Mouse (Mus musculus): ENCODE data around the gene Vmn2r81. TPM values are rescaled to one million over a fixed set of nuclear protein-coding genes. Genes with fewer than 3 reads are reported as not detected.
"Not testable (repeated sequence)": the region's sequence is repeated elsewhere in the genome, so short reads cannot be mapped to it uniquely, and the experiment has no call there.

The Vmn2r81 gene
- polyA plus RNA-seq (2016; fragmentation: Nextera tagmentation; extraction: Ambion mirVana): not detected in 2 replicates

DNA sequence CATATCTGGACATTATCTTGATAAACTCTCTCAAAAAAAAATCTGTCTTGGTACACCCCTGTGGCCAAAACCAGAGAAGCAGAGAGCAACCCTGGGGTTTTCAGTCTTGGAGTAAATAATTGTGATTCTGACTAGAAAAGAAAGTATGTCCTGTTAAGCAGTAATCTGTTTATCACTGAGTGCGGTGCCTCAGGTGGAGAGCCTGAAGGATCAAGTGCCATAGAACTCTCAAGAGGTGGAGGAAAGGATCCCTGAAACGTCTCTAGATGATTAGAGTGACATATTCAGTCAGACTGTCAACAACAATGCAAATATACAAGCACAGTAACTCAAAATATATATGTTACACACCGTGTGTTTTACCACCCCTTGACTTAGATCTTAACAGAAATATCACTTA is at the start of gene Vmn2r81:
Vmn2r81 (plus strand) TSS at position 301 of the 400 bp plus-strand sequence.
- H3K36me3 ChIP-seq; H3K4me3 ChIP-seq (replicated peaks); H3K4me2 ChIP-seq; H3K9me3 ChIP-seq; ATAC-seq (ENCODE audit: insufficient number of reproducible peaks, insufficient read depth, low FRiP score, low TSS enrichment, low read depth); H3K27me3 ChIP-seq; H3K4me1 ChIP-seq (replicated peaks); H3K27ac ChIP-seq; H3K9ac ChIP-seq (replicated peaks): not testable (repeated sequence)
- WGBS: 75% methylated on average over 3 of the region's 3 CpGs

GRCm38 (mm10) chr10:79199973-79200372 is 47.5 kb upstream of the Vmn2r81 start:
- H3K9ac ChIP-seq (replicated peaks); H3K36me3 ChIP-seq; H3K4me3 ChIP-seq (replicated peaks); H3K9me3 ChIP-seq; H3K27me3 ChIP-seq; ATAC-seq (ENCODE audit: insufficient number of reproducible peaks, insufficient read depth, low FRiP score, low TSS enrichment, low read depth); H3K27ac ChIP-seq; H3K4me2 ChIP-seq; H3K4me1 ChIP-seq (replicated peaks): not testable (repeated sequence)
- 90% methylated on average over 1 of the region's 1 CpGs for WGBS

DNA sequence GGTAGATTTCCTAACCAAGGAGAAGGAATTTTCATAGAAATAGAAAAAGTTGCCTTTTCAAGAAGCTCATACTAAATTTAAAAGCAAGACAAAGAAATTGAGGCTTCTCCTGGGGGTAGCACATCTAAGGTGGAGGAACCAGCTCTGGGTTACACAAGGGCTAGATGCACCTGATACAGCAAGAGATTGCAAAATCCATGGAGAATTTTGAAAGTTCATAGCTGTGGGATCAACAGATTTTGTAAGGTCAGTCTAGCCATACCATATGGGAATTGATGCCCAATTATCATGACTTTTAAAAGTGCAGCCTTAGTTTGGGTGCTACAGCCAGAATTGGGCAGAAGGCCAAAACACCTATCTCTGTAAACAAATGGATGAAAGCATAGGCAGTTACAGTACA is 27.1 kb upstream of the Vmn2r81 start:
- Histone ChIP-seq H3K27ac (no peak overlapping the region), H3K9me3 (no peaks in the 10 kb centered on the region), H3K4me3 (replicated peaks) (no peak overlapping the region), H3K9ac (replicated peaks) (no peak overlapping the region), H3K4me2 (no peak overlapping the region), H3K36me3 (no peaks in the 10 kb centered on the region), H3K27me3 (no peaks in the 10 kb centered on the region), H3K4me1 (replicated peaks) (no peaks in the 10 kb centered on the region)
- ATAC-seq (ENCODE audit: insufficient number of reproducible peaks, insufficient read depth, low FRiP score, low TSS enrichment, low read depth): no peak

DNA sequence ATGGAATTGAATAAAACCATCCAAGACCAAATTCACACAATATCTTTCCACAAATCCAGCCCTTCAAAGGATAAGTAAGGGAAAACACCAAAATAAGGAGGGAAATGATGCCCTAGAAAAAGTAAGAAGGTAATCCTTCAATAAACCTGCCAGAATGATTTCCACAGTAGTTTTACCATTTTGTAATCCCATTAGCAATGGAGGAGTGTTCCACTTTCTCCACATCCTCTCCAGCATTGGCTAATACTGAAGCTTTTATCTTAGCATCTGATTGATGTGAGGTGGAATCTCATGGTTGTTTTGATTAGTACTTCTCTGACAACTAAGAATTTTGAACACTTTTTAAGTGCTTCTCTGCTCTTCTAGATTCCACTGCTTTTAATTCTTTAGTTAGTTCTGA is 25.9 kb upstream of the Vmn2r81 start:
- Histone ChIP-seq H3K4me2 (no peak overlapping the region), H3K9me3 (no peaks in the 10 kb centered on the region), H3K27me3 (no peaks in the 10 kb centered on the region), H3K4me3 (replicated peaks) (no peak overlapping the region), H3K27ac (no peak overlapping the region), H3K4me1 (replicated peaks) (no peaks in the 10 kb centered on the region), H3K36me3 (no peaks in the 10 kb centered on the region), H3K9ac (replicated peaks) (no peak overlapping the region)
- ATAC-seq (ENCODE audit: insufficient number of reproducible peaks, insufficient read depth, low FRiP score, low TSS enrichment, low read depth): no peak

DNA sequence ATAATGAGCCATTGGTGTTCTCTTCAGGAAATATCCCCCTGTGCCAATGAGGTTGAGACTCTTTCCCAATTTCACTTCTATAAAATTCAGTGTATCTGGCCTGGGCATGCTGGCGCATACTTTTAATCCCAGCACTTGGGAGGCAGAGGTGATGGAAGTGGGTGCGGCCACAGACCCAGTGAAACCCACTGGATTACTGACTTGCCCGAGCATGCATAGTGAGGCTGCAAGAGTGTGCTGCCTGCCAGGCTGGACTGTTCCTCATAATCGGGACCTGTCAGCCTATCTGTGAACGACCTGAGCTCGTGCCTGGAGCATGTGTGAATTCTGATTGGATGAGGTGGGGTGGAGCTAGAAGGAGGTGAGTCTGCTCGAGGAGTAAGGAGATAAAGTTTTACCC is 25.3 kb upstream of the Vmn2r81 start:
- Histone ChIP-seq H3K4me2 (no peak overlapping the region), H3K36me3 (no peaks in the 10 kb centered on the region), H3K27ac (no peak overlapping the region), H3K4me1 (replicated peaks) (no peaks in the 10 kb centered on the region), H3K9me3 (no peaks in the 10 kb centered on the region), H3K27me3 (no peaks in the 10 kb centered on the region), H3K9ac (replicated peaks) (no peak overlapping the region), H3K4me3 (replicated peaks) (no peak overlapping the region)
- no peak for ATAC-seq (ENCODE audit: insufficient number of reproducible peaks, insufficient read depth, low FRiP score, low TSS enrichment, low read depth)
- 68% methylated on average over 7 of the region's 7 CpGs for WGBS

DNA sequence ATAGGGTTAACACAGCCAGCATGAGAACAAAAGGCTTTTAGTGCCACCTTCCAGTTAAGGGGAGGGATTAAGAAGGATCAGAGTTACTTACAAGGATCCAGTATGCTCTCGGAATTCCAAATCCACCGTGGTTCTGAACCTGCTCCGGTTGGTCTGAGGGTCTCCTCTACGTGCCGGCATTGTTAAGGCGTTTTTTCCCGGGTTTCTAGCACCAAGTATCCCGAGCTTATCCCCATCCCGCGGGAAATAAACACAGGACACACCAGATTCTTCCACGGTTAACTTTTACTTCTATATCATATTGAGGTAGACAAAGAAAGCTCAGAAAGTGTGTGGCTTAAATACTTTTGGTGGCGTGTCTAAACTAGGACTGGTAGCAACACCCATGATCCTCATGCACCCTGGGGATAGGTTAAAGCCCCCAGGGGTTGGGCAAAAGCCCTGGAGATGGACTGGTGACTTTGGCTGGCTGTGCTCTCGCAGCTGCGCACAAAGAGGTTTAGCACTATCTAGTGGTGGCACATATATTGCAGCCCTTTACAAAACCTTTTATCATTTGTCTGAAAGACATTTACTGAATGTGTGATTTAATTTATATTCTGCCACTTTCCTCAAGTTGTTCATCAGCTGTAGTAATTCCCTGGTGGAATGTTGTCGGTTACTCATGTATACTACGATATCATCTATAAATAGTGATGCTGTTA is 74.7 kb downstream of the Vmn2r81 start:
- H3K4me1 ChIP-seq (replicated peaks); H3K36me3 ChIP-seq; H3K27me3 ChIP-seq; ATAC-seq (ENCODE audit: insufficient number of reproducible peaks, insufficient read depth, low FRiP score, low TSS enrichment, low read depth); H3K9me3 ChIP-seq; H3K9ac ChIP-seq (replicated peaks): not testable (repeated sequence)
- Histone ChIP-seq H3K4me3 (replicated peaks) (peak overlapping the region; percentile 34), H3K27ac (0 out of 2 replicates have a peak overlapping the region, but pooled peaks have one; percentile 25), H3K4me2 (peak overlapping the region; percentile 39)
- 6% methylated on average over 16 of the region's 16 CpGs for WGBS

DNA sequence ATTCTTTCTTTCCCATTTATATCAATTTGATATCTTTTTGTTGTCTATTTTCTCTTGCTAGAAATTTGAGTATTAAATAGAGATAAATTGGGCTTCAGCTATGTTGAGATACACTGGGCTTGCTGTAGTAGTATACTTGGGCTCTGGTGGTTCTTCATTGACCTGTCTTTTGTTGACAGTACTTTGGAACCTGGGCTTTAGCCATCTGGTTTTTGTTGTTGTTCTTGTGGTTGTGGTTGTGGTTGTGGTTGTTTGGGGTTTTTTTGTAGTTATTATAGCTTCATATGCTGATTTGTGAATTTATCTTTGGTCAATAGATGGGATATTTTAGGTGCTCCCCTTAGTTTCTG is 75.2 kb downstream of the Vmn2r81 start:
- no peaks in the 10 kb centered on the region for H3K4me1 ChIP-seq (replicated peaks)
- no peak overlapping the region for H3K4me3 ChIP-seq (replicated peaks)
- H3K36me3 ChIP-seq: no peaks in the 10 kb centered on the region
- no peak overlapping the region for H3K9ac ChIP-seq (replicated peaks)
- no peak overlapping the region for H3K27ac ChIP-seq
- no peaks in the 10 kb centered on the region for H3K9me3 ChIP-seq
- no peak for ATAC-seq (ENCODE audit: insufficient number of reproducible peaks, insufficient read depth, low FRiP score, low TSS enrichment, low read depth)
- H3K27me3 ChIP-seq: no peaks in the 10 kb centered on the region
- H3K4me2 ChIP-seq: no peak overlapping the region

Other genes with a start within 250 kb of the Vmn2r81 start
- not detected in 2 replicates for gene Olfr1351, start 235.2 kb upstream of the Vmn2r81 start, polyA plus RNA-seq (2016; fragmentation: Nextera tagmentation; extraction: Ambion mirVana)
- 0.13 TPM in 1 of 2 replicates, not detected in the other for gene Olfr57, start 219.0 kb upstream of the Vmn2r81 start, polyA plus RNA-seq (2016; fragmentation: Nextera tagmentation; extraction: Ambion mirVana)
- gene 2610008E11Rik, start 150.1 kb upstream of the Vmn2r81 start, polyA plus RNA-seq (2016; fragmentation: Nextera tagmentation; extraction: Ambion mirVana): 51.1 and 54.9 TPM in 2 replicates
- not detected in 2 replicates for gene Vmn2r80, start 98.9 kb upstream of the Vmn2r81 start, polyA plus RNA-seq (2016; fragmentation: Nextera tagmentation; extraction: Ambion mirVana)
- gene Vmn2r82, start 108.8 kb downstream of the Vmn2r81 start, polyA plus RNA-seq (2016; fragmentation: Nextera tagmentation; extraction: Ambion mirVana): not detected in 2 replicates
- not detected in 2 replicates for gene Vmn2r83, start 221.0 kb downstream of the Vmn2r81 start, polyA plus RNA-seq (2016; fragmentation: Nextera tagmentation; extraction: Ambion mirVana)